Mouse (Mus musculus) megakaryocyte, embryonic 14.5 days (primary cell): ENCODE data around the gene Serpinb6a.

Source experiments
- FLI1 ChIP-seq: IDR thresholded peaks from 2 replicates; pipeline ENCODE4 v1.6.1; 2012; ENCODE audit warnings: low read length, inconsistent platforms, mixed read lengths
- GATA1 ChIP-seq: IDR thresholded peaks from 3 replicates; pipeline ENCODE4 v1.6.1; 2012; ENCODE audit warnings: mixed read lengths, low read length, inconsistent platforms, borderline replicate concordance

DNA sequence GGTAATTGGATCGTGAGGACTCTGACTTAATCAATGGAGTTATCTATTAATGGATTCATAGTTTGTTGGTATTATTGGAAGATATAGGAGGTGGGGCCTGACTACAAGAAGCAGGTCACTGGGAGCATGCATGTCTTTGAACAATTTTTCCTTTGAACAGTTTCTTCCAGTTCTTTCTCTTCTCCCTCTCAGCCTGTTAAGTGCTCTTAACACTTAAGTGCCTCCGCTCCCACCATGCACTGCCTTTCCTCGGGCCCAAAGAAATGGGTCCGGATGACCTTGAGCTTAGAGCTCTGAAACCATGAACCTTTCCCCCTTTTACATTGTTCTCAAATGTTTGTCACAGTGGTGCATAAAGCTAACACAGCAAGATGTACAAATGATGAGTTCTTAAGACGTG lies 34.1 kb upstream of the Serpinb6a start:
- TF ChIP-seq GATA1 (no peak), FLI1 (no peak)
